Mouse (Mus musculus) heart, postnatal 0 days (tissue): ENCODE data around the gene Aspscr1. TPM values are rescaled to one million over a fixed set of nuclear protein-coding genes. Genes with fewer than 3 reads are reported as not detected.

Experiments used
- ATAC-seq: fragments of 200-750 bp; cut with Nextera tagmentation; 2 replicates; pipeline ENCODE4 v1.8.0; 2017; ENCODE audit warnings: low read depth, moderate number of reproducible peaks, moderate library complexity; ENCODE audit not compliant: insufficient read depth
- DNase-seq: peaks from one replicate; pipeline ENCODE4 v3.0.0-alpha.2; 2016; ENCODE audit warnings: low spot score
- H3K27ac ChIP-seq: fragments of 300-500 bp; sonication (generic); 2 replicates; pipeline ENCODE4 v1.5.1; 2014; ENCODE audit warnings: low read depth, mild to moderate bottlenecking
- H3K27me3 ChIP-seq: fragments of 300-500 bp; sonication (generic); 2 replicates; pipeline ENCODE4 v1.6.1; 2014; ENCODE audit warnings: low read length, mixed read lengths; ENCODE audit not compliant: control insufficient read depth, insufficient read depth
- H3K36me3 ChIP-seq: fragments of 300-500 bp; sonication (generic); replicated peaks from 2 replicates; pipeline ENCODE4 v1.6.1; 2014; ENCODE audit warnings: low read length, mixed read lengths; ENCODE audit not compliant: control insufficient read depth, insufficient read depth
- H3K4me1 ChIP-seq: fragments of 300-500 bp; sonication (generic); 2 replicates; pipeline ENCODE4 v1.6.1; 2014; ENCODE audit warnings: antibody characterized with exemption; ENCODE audit not compliant: control insufficient read depth, insufficient read depth
- H3K4me2 ChIP-seq: fragments of 300-500 bp; sonication (generic); 2 replicates; pipeline ENCODE4 v1.6.1; 2014; ENCODE audit warnings: low read depth, mild to moderate bottlenecking, low read length, moderate library complexity
- H3K4me3 ChIP-seq: fragments of 300-500 bp; sonication (generic); 2 replicates; pipeline ENCODE4 v1.5.1; 2014; ENCODE audit warnings: low read depth, low read length
- H3K9ac ChIP-seq: fragments of 300-500 bp; sonication (generic); replicated peaks from 2 replicates; pipeline ENCODE4 v1.6.1; 2014; ENCODE audit warnings: low read depth, low read length, mixed read lengths
- H3K9me3 ChIP-seq: fragments of 300-500 bp; sonication (generic); replicated peaks from 2 replicates; pipeline ENCODE4 v1.6.1; 2016; ENCODE audit warnings: low read length; ENCODE audit not compliant: control insufficient read depth
- CTCF ChIP-seq: IDR thresholded peaks from 2 replicates; pipeline ENCODE4 v1.5.1; 2016; ENCODE audit warnings: antibody characterized with exemption, control low read depth, low read depth
- EP300 ChIP-seq: IDR thresholded peaks from 2 replicates; pipeline ENCODE4 v1.6.1; 2016; ENCODE audit warnings: antibody characterized with exemption, low read depth
- WGBS: fragments of 180-500 bp; shearing (Covaris S2); extraction: QIAGEN DNeasy Blood & Tissue Kit; methylation state at CpG from one replicate; pipeline ENCODE4 v1.1.7; 2014; 5-methylcytosine and 5-hydroxymethylcytosine counted together
- polyA plus RNA-seq: library from polyadenylated mRNA; unstranded; fragments of >200 nt; fragmentation: Nextera tagmentation; extraction: Ambion mirVana; gene quantifications from 2 replicates; pipeline ENCODE4 v1.2.1, GENCODE M21; 2015
- total RNA-seq: library from RNA; depleted of rRNA; stranded (reverse); fragments of >200 nt; gene quantifications from 2 replicates; pipeline ENCODE4 v1.2.3, GENCODE M21; 2014; ENCODE audit warnings: low replicate concordance

The Aspscr1 gene
- total and polyA plus RNA-seq, 2 experiments from 2014 or later: 87.9 to 146 TPM

- no peak for DNase-seq
- H3K36me3 ChIP-seq: peaks cover 42% of the 10 kb centered on the region
- no peaks in the 10 kb centered on the region for H3K9me3 ChIP-seq
- H3K27me3 ChIP-seq: no peaks in the 10 kb centered on the region
- TF ChIP-seq EP300 (no peak), CTCF (no peak)
- no peak overlapping the region for H3K4me2 ChIP-seq
- H3K27ac ChIP-seq: no peak overlapping the region
- ATAC-seq: no peak
- H3K9ac ChIP-seq: no peak overlapping the region
- 82% methylated on average over 3 of the region's 3 CpGs for WGBS
- peaks cover 12% of the 10 kb centered on the region for H3K4me1 ChIP-seq
- H3K4me3 ChIP-seq: no peak overlapping the region
Measured at GRCm38 (mm10) chr11:120689365-120689764, 16.6 kb downstream of the Aspscr1 start.

DNA sequence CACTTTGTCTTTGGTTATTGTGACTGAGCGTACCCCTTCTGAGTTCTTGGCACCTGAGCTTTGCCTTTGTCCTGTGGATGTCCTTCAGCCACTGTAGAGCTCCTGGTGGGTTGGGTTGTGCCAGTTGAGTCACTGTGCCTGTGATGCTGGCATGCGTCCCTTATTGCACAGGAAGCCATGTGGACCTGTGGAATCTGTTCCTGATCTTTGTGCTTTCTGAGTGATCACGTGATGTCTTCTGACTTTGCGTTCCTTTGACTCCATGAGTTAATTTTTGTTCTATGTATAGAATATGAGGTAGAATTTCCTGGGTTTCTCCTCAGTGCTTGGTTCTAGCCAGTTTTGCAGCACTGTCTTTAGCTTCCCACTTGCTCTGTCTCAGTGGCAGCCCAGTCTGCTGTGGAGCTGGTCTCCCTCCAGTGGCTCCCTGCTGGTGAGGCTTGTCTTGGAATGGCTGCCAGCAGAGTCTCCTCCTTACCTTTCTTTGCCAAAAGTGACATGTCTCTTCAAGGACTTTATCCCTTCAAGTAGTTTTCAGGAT, 19.8 kb downstream of the Aspscr1 start:
- Histone ChIP-seq H3K36me3 (peaks cover 31% of the 10 kb centered on the region), H3K4me1 (peaks cover 27% of the 10 kb centered on the region), H3K9me3 (no peaks in the 10 kb centered on the region), H3K4me2 (no peak overlapping the region), H3K4me3 (no peak overlapping the region), H3K9ac (no peak overlapping the region), H3K27me3 (no peaks in the 10 kb centered on the region), H3K27ac (peak overlapping the region; percentile 67)
- peak; percentile 46 for DNase-seq
- ATAC-seq: peak; percentile 39; the same call in 1 of the 2 replicates
- TF ChIP-seq CTCF (no peak), EP300 (no peak)
- 46% methylated on average over 4 of the region's 4 CpGs for WGBS

DNA sequence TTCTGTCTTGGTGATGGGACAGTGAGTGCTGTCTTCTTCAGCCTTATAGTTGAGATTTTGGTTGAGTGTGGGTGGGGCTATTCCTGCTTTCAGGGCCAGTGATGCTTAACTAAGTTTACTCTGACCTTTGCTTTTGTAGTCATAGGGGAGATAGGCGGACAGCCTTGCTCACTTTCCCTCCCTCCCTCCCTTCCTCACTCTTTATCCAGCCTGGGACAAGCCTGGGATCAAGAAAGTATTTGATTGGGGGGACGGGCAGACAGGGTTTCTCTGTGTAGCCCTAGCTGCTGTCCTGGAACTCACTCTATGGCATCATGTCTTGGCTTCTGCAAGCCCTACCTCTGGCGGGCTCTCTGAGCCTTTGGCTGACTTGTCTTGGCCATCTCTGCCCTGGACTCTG, 20.7 kb downstream of the Aspscr1 start:
- H3K27ac ChIP-seq: no peak overlapping the region
- no peaks in the 10 kb centered on the region for H3K9me3 ChIP-seq
- H3K4me2 ChIP-seq: no peak overlapping the region
- 87% methylated on average over 3 of the region's 3 CpGs for WGBS
- H3K36me3 ChIP-seq: peaks cover 24% of the 10 kb centered on the region
- peaks cover 31% of the 10 kb centered on the region for H3K4me1 ChIP-seq
- H3K9ac ChIP-seq: no peak overlapping the region
- no peak for DNase-seq
- no peak for ATAC-seq
- no peak for TF ChIP-seq EP300
- H3K4me3 ChIP-seq: no peak overlapping the region
- no peaks in the 10 kb centered on the region for H3K27me3 ChIP-seq

DNA sequence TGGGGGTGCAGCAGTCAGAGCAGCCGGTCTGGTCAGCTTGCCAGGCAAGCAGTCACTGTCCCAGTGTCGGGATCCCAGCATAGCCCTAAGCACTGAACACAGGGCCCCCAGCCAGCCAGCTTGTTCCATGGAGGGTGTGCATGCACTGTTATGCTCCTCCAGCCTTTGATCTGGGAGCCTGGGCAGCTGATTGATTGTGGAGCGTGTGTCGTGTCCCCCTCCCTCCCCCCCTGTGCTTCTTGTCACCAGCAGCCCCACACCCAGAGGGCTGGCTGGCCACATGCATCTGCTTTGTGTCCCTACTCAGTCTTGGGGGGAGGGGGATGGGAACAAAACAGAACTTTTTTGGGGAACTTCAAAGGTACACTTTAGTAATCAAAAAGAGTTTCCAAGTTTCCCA, 22.4 kb downstream of the Aspscr1 start:
- ATAC-seq (peak; percentile 21), DNase-seq (no peak)
- Histone ChIP-seq H3K4me3 (no peak overlapping the region), H3K4me1 (peaks cover 33% of the 10 kb centered on the region), H3K9ac (no peak overlapping the region), H3K27me3 (no peaks in the 10 kb centered on the region), H3K9me3 (no peaks in the 10 kb centered on the region), H3K36me3 (peaks cover 20% of the 10 kb centered on the region), H3K4me2 (no peak overlapping the region), H3K27ac (no peak overlapping the region)
- TF ChIP-seq EP300: no peak
- no peak for TF ChIP-seq CTCF
- 18% methylated on average over 4 of the region's 4 CpGs for WGBS

GRCm38 (mm10) chr11:120695641-120696040, 22.9 kb downstream of the Aspscr1 start:
- H3K4me3 ChIP-seq: no peak overlapping the region
- WGBS: 63% methylated on average over 12 of the region's 12 CpGs

GRCm38 (mm10) chr11:120696568-120696967, 23.8 kb downstream of the Aspscr1 start:
- Histone ChIP-seq H3K4me1 (peaks cover 33% of the 10 kb centered on the region), H3K9ac (no peak overlapping the region), H3K27me3 (no peaks in the 10 kb centered on the region), H3K9me3 (no peaks in the 10 kb centered on the region), H3K4me3 (no peak overlapping the region), H3K27ac (no peak overlapping the region), H3K4me2 (no peak overlapping the region), H3K36me3 (peaks cover 28% of the 10 kb centered on the region)
- WGBS: 91% methylated on average over 6 of the region's 6 CpGs
- no peak for DNase-seq
- TF ChIP-seq EP300: no peak
- peak; percentile 20; the same call in 1 of the 2 replicates for TF ChIP-seq CTCF
- ATAC-seq: no peak

More at GRCm38 (mm10) chr11:120695641-120696040, 22.9 kb downstream of the Aspscr1 start:
- Histone ChIP-seq H3K4me1 (peaks cover 33% of the 10 kb centered on the region), H3K27ac (0 out of 2 replicates have a peak overlapping the region, but pooled peaks have one; percentile 13), H3K27me3 (no peaks in the 10 kb centered on the region), H3K9ac (no peak overlapping the region; the same call in 1 of the 2 replicates), H3K4me2 (no peak overlapping the region), H3K9me3 (no peaks in the 10 kb centered on the region), H3K36me3 (peaks cover 19% of the 10 kb centered on the region)
- no peak for TF ChIP-seq CTCF
- no peak for TF ChIP-seq EP300
- ATAC-seq (no peak), DNase-seq (no peak)
